Mouse (Mus musculus) ES-Bruce4 (cell line): Measurements from ENCODE around the gene Tert. TPM values are rescaled to one million over a fixed set of nuclear protein-coding genes. Genes with fewer than 3 reads are reported as not detected.

Experiments used
- H3K27ac ChIP-seq: 2 replicates; pipeline ENCODE4 v1.5.1; 2012; ENCODE audit warnings: low read length, inconsistent platforms; ENCODE audit not compliant: insufficient read depth
- H3K27me3 ChIP-seq: 2 replicates; pipeline ENCODE4 v1.6.1; 2012; ENCODE audit warnings: mild to moderate bottlenecking, low read length, inconsistent platforms; ENCODE audit not compliant: control insufficient read depth, poor library complexity, insufficient read depth, severe bottlenecking
- H3K36me3 ChIP-seq: 2 replicates; pipeline ENCODE4 v1.6.1; 2012; ENCODE audit warnings: inconsistent platforms, mild to moderate bottlenecking, low read length, moderate library complexity; ENCODE audit not compliant: control insufficient read depth, poor library complexity, insufficient read depth, severe bottlenecking
- H3K4me1 ChIP-seq: one replicate; pipeline ENCODE4 v1.8.1; 2011; ENCODE audit warnings: low read length; ENCODE audit not compliant: control insufficient read depth, insufficient read depth
- H3K4me3 ChIP-seq: 2 replicates; pipeline ENCODE4 v1.5.1; 2011; ENCODE audit warnings: low read depth, mild to moderate bottlenecking, low read length
- H3K9ac ChIP-seq: 2 replicates; pipeline ENCODE4 v1.6.1; 2012; ENCODE audit warnings: low read depth, mild to moderate bottlenecking, inconsistent platforms; ENCODE audit not compliant: poor library complexity, severe bottlenecking
- H3K9me3 ChIP-seq: replicated peaks from 2 replicates; pipeline ENCODE4 v1.6.1; 2012; ENCODE audit warnings: mild to moderate bottlenecking, low read length, inconsistent platforms; ENCODE audit not compliant: control insufficient read depth, poor library complexity, insufficient read depth, severe bottlenecking
- CTCF ChIP-seq: IDR thresholded peaks from one replicate; pipeline ENCODE4 v1.8.1; 2011; ENCODE audit warnings: low read depth, low read length
- EP300 ChIP-seq: IDR thresholded peaks from 2 replicates; pipeline ENCODE4 v1.6.1; 2011; ENCODE audit warnings: low read depth, low read length; ENCODE audit not compliant: insufficient read depth
- POLR2A ChIP-seq: IDR thresholded peaks from one replicate; pipeline ENCODE4 v1.8.1; 2011; ENCODE audit warnings: low read length; ENCODE audit not compliant: insufficient read depth
- polyA plus RNA-seq: library from polyadenylated mRNA; stranded (reverse); fragments of >200 nt; gene quantifications from 2 replicates; pipeline ENCODE4 v1.2.4, GENCODE M21; 2011; ENCODE audit warnings: low read depth; ENCODE audit not compliant: missing spikeins, insufficient read depth, insufficient read length

Gene Tert
- polyA plus RNA-seq, 1 experiment: 27.7 TPM

DNA sequence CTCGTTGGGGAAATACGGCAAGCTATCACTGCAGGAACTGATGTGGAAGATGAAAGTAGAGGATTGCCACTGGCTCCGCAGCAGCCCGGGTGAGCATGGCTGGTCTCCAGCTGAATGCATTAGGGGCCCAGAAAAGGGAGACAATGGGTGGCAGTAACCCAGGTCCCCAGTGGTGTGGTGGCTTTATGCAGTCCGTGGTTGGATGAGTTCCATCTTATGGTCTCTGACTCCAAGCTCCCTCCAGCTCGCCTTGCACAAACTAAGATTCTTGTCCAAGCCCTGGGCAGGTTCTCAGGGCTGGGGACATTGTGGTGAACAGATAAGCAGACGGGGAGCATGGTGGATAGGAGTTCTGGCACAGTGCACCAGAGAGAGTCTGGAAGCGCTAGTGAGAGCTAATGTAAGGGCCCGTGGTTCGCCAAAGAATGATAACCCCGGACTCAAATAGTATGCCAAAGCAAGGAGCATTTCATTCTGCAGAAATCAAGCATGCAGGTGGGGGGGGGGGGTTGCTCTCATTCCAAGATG lies 1.9 kb downstream of the Tert start:
- TF ChIP-seq CTCF (no peak), POLR2A (no peak), EP300 (no peak)
- Histone ChIP-seq H3K9me3 (no peaks in the 10 kb centered on the region), H3K4me1 (no peaks in the 10 kb centered on the region), H3K36me3 (no peaks in the 10 kb centered on the region), H3K27ac (no peak overlapping the region), H3K4me3 (no peak overlapping the region), H3K9ac (no peak overlapping the region), H3K27me3 (no peaks in the 10 kb centered on the region)

DNA sequence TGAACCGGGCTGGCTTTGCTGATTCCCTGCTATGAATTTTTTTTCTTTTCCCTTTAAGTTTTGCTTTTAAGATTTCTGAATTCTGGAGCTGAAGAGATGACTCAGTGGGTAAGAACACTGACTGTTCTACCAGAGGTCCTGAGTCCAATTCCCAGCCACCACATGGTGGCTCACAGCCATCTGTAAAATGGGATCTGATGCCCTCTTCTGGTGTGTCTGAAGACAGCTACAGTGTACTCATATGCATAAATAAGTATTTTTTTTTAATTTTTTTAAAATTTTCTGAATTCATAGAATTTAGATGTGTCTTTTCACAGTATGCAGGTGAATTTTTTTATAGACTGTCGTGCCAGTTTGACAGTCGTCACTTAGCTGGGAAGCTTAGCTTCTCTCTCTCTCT lies 5.1 kb downstream of the Tert start:
- H3K9me3 ChIP-seq: no peaks in the 10 kb centered on the region

DNA sequence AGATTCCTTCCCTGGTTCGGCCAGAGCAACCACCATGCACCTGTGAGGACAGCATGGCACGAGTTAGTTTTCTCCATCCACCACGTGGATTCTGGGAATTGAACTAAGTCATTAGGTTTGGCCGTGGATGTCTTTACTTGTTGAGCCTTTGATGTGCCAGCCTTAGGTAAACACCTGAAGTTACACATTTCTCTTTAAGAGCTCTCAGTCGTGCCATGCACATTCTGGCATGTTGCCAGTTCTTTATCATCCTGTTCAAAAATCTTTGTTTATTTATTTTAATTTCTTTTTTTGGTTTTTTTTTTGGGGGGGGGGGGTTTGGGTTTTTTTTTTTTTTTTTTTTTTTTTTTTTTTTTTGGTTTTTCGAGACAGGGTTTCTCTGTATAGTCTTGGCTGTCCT lies 11.1 kb downstream of the Tert start:
- no peaks in the 10 kb centered on the region for H3K36me3 ChIP-seq
- H3K4me1 ChIP-seq: no peaks in the 10 kb centered on the region
- no peak overlapping the region for H3K9ac ChIP-seq
- H3K4me3 ChIP-seq: no peak overlapping the region
- TF ChIP-seq CTCF (no peak), POLR2A (no peak), EP300 (no peak)
- H3K27ac ChIP-seq: no peak overlapping the region
- H3K9me3 ChIP-seq: no peaks in the 10 kb centered on the region
- no peaks in the 10 kb centered on the region for H3K27me3 ChIP-seq

More for the DNA sequence above, 5.1 kb downstream of the Tert start:
- Histone ChIP-seq H3K4me1 (no peaks in the 10 kb centered on the region), H3K27ac (no peak overlapping the region), H3K27me3 (no peaks in the 10 kb centered on the region), H3K9ac (no peak overlapping the region), H3K36me3 (no peaks in the 10 kb centered on the region), H3K4me3 (no peak overlapping the region)
- TF ChIP-seq EP300 (no peak), CTCF (no peak), POLR2A (no peak)

DNA sequence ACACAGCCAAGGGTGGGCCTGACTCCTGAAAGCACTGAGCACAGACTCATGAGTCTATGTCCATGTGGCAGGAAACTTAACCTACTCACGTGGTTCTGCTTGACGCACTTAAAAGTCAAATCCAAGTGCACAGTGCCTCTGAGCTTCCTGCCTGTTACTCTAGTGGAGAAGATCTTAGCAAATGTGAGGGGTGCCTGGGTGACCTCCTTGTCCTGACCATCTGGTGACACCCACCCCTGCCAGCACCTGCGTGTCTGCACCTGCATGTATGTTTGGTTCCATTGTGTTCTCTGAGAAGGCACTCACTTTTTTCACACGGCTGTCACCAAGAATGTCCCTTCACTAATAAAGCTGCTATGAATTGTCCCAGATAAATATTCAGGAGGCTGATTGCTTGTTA lies 14.6 kb downstream of the Tert start:
- H3K36me3 ChIP-seq: no peaks in the 10 kb centered on the region
- H3K4me3 ChIP-seq: no peak overlapping the region
- no peak overlapping the region for H3K9ac ChIP-seq
- H3K27me3 ChIP-seq: no peaks in the 10 kb centered on the region
- no peaks in the 10 kb centered on the region for H3K4me1 ChIP-seq
- H3K9me3 ChIP-seq: no peaks in the 10 kb centered on the region
- H3K27ac ChIP-seq: no peak overlapping the region
- TF ChIP-seq POLR2A: no peak
- no peak for TF ChIP-seq CTCF
- no peak for TF ChIP-seq EP300

DNA sequence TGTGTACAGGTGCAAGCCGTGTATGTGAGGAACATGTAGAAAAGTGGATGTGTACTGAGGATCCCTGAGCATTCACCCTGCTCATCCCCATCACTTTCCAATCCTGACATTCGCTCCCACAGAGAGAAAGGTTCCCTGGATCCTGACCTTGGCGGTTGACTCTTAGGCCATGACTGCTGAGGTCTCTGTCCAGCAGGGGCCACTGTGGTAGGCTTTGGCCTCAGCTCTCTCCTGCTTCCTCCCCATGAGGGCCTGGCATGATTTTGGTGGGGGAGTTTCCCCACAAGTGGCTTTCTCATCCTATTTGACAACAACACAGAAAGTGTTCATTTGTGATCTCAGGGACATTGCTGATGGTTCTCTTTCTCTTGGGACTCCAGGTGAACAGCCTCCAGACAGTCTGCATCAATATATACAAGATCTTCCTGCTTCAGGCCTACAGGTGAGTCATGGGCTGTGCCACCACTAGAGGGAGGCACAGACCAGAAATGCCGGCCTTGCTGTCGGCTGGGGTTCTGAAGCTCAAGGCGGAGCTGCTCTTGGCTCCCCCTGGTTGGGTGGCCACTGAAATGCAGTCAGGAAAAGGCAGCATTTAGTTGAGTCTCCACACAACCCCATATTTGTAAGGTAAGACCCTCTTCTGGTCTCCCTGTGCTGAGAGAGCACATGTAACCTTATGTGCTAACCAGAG lies 19.8 kb downstream of the Tert start:
- H3K36me3 ChIP-seq: no peaks in the 10 kb centered on the region
- H3K27me3 ChIP-seq: no peaks in the 10 kb centered on the region
- H3K9me3 ChIP-seq: no peaks in the 10 kb centered on the region
- H3K9ac ChIP-seq: no peak overlapping the region
- TF ChIP-seq POLR2A (no peak), CTCF (peak; percentile 73), EP300 (no peak)
- no peak overlapping the region for H3K27ac ChIP-seq
- no peaks in the 10 kb centered on the region for H3K4me1 ChIP-seq
- H3K4me3 ChIP-seq: no peak overlapping the region

DNA sequence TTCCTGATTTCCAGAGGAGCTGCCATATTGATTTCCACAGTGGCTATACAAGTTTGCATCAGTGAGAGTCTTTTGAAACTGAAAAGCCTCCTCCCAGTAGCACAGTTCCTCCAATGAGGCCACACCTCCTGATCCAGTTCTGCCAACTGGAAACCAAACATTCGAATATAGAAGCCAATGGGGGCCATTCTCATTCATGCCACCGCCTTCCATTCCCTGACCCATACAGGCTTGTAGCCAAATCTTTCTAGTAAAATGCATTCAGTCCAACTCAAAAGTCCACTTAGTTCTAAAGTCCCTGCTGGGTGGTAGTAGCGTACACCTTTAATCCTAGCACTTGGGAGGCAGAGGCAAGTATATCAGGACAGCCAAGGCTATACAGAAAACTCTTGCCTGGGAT lies 26.6 kb downstream of the Tert start:
- H3K27ac ChIP-seq: no peak overlapping the region
- H3K9ac ChIP-seq: no peak overlapping the region
- no peaks in the 10 kb centered on the region for H3K36me3 ChIP-seq
- no peaks in the 10 kb centered on the region for H3K9me3 ChIP-seq
- TF ChIP-seq EP300: no peak
- no peak for TF ChIP-seq CTCF
- TF ChIP-seq POLR2A: no peak
- no peaks in the 10 kb centered on the region for H3K4me1 ChIP-seq
- no peak overlapping the region for H3K4me3 ChIP-seq
- H3K27me3 ChIP-seq: no peaks in the 10 kb centered on the region
